Mouse (Mus musculus): ENCODE measurements at regions not wholly inside any gene's neighbourhood (a gene's known extent, or its start where the extent isn't known, plus 50 kb on each side); places are given as distances from the start of the nearest gene placed in this dataset.

DNA sequence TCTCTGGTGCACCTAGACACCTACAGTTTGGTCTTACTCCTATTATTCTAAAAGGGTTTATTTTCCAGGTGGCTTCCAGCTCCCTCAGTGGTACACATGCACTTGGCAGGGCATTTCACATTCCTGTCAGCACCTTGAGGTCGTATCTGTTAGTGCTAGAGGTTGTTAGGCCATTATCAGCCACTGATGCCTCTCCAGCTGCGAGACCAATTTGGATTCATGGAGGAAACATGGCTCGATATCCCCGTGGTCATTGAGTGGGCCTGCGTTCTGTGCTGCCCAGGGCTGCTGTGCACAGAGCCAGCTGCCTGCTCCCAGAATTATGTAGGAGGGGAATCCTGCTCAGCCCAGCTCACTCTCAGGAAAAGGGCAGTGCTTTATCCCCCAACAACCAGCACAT is 60.1 kb upstream of the Irx1 start:
- Histone ChIP-seq H3K9me3 (ENCODE audit: low read length) (no peaks in the 10 kb centered on the region), H3K4me3 (ENCODE audit: low read depth, low read length) (no peak overlapping the region), H3K36me3 (ENCODE audit: insufficient read depth, low read length) (no peaks in the 10 kb centered on the region), H3K9ac (replicated peaks; ENCODE audit: low read depth) (no peak overlapping the region), H3K27ac (ENCODE audit: low read length) (no peak overlapping the region), H3K4me2 (replicated peaks; ENCODE audit: low read depth, low read length) (no peak overlapping the region), H3K4me1 (ENCODE audit: insufficient read depth, low read depth, low read length) (no peaks in the 10 kb centered on the region), H3K27me3 (replicated peaks; ENCODE audit: insufficient read depth, low read length) (no peaks in the 10 kb centered on the region)
- no peak for DNase-seq (ENCODE audit: low spot score)
- ATAC-seq, result no peak
- WGBS, result 59% methylated on average over 5 of the region's 5 CpGs
- TF ChIP-seq CTCF (IDR thresholded peaks at IDR 0.05) (no peak), EP300 (IDR thresholded peaks at IDR 0.05) (no peak)

DNA sequence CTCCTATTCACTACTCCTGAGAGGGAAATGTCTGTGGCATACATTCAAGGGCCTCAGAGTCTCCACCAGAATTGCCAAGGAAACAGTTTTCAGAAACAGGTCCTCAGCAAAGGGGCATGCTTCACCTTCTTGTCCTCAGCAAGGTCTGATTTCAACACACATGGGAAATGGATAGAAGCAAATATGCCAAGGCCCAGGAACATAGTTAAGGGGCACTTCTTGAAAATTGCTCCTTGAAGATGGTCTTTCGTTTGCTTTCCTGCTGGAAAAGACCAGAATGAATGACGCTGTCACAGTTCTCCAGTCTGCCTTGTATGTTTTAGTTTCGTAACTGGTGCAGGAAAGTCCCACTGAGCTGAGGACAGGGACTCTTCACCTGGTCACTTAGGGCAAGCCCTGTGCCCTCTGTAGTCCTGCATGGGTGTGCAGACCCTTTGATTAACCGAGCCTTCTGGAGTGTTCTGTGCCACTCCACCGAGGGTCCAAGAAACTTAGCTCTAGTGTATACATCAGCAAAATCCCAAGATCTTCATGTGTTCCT is 80.5 kb upstream of the Irx1 start:
- WGBS, result 58% methylated on average over 5 of the region's 5 CpGs
- Histone ChIP-seq H3K9ac (replicated peaks; ENCODE audit: low read depth) (no peak overlapping the region), H3K27me3 (replicated peaks; ENCODE audit: insufficient read depth, low read length) (no peaks in the 10 kb centered on the region), H3K4me2 (replicated peaks; ENCODE audit: low read depth, low read length) (no peak overlapping the region), H3K36me3 (ENCODE audit: insufficient read depth, low read length) (no peaks in the 10 kb centered on the region), H3K4me1 (ENCODE audit: insufficient read depth, low read depth, low read length) (no peaks in the 10 kb centered on the region), H3K4me3 (ENCODE audit: low read depth, low read length) (no peak overlapping the region), H3K27ac (ENCODE audit: low read length) (0 out of 2 replicates have a peak overlapping the region, but pooled peaks have one; percentile 20), H3K9me3 (ENCODE audit: low read length) (no peaks in the 10 kb centered on the region)
- DNase-seq (ENCODE audit: low spot score), result peak; percentile 82
- ATAC-seq, result peak; percentile 93
- TF ChIP-seq CTCF (IDR thresholded peaks at IDR 0.05) (no peak), EP300 (IDR thresholded peaks at IDR 0.05) (peak; percentile 87)

DNA sequence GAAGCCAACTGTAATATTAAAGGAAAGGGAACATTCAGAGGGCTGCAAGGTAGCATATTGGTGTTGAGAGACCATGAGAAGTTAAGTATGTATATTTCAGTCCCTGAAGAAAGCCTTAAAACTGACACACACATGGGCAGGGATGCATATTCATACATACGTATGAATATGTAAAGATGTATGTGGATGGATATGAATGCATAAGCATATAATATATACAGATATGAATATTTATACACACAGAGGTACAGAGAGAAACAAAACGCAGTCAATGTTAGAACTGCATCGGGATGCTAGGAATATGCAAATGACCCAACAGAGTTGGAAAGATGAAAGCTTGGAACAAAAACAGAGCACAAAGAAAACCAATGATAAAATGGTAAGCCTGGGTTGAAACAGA is 92.9 kb upstream of the Irx1 start:
- Histone ChIP-seq H3K4me2 (replicated peaks; ENCODE audit: low read depth, low read length) (no peak overlapping the region), H3K27ac (ENCODE audit: low read length) (no peak overlapping the region), H3K36me3 (ENCODE audit: insufficient read depth, low read length) (no peaks in the 10 kb centered on the region), H3K9me3 (ENCODE audit: low read length) (no peaks in the 10 kb centered on the region), H3K27me3 (replicated peaks; ENCODE audit: insufficient read depth, low read length) (no peaks in the 10 kb centered on the region), H3K4me3 (ENCODE audit: low read depth, low read length) (no peak overlapping the region), H3K4me1 (ENCODE audit: insufficient read depth, low read depth, low read length) (no peaks in the 10 kb centered on the region), H3K9ac (replicated peaks; ENCODE audit: low read depth) (no peak overlapping the region)
- DNase-seq (ENCODE audit: low spot score) (no peak), ATAC-seq (no peak)
- 85% methylated on average over 3 of the region's 3 CpGs for WGBS
- no peak for TF ChIP-seq EP300 (IDR thresholded peaks at IDR 0.05)
- no peak for TF ChIP-seq CTCF (IDR thresholded peaks at IDR 0.05)

DNA sequence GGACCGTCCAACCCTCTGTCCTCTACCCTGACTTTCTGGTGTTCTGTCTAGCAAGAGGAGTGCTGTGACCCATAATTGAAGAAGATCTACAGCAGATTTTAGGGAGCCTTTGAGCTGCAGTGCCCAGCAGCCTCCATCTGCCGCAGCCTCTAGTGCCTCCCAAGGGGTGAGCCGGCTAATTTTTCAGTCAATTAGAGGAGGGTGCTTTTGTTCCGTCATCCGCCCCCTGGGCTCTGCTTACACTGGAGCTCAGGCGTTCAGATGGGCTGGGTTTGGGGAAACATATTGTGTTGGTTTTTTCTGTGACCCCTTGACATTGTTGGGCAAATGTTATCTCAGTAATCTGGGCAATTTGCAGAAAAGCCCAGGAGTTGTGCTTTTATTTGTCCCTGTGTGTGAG is 98.1 kb upstream of the Irx1 start:
- 58% methylated on average over 6 of the region's 6 CpGs for WGBS
- Histone ChIP-seq H3K4me1 (ENCODE audit: insufficient read depth, low read depth, low read length) (no peaks in the 10 kb centered on the region), H3K36me3 (ENCODE audit: insufficient read depth, low read length) (no peaks in the 10 kb centered on the region), H3K4me3 (ENCODE audit: low read depth, low read length) (no peak overlapping the region), H3K9me3 (ENCODE audit: low read length) (no peaks in the 10 kb centered on the region), H3K9ac (replicated peaks; ENCODE audit: low read depth) (no peak overlapping the region), H3K27ac (ENCODE audit: low read length) (no peak overlapping the region), H3K4me2 (replicated peaks; ENCODE audit: low read depth, low read length) (no peak overlapping the region), H3K27me3 (replicated peaks; ENCODE audit: insufficient read depth, low read length) (no peaks in the 10 kb centered on the region)
- TF ChIP-seq EP300 (IDR thresholded peaks at IDR 0.05), result no peak
- TF ChIP-seq CTCF (IDR thresholded peaks at IDR 0.05), result no peak
- ATAC-seq (no peak), DNase-seq (ENCODE audit: low spot score) (no peak)

DNA sequence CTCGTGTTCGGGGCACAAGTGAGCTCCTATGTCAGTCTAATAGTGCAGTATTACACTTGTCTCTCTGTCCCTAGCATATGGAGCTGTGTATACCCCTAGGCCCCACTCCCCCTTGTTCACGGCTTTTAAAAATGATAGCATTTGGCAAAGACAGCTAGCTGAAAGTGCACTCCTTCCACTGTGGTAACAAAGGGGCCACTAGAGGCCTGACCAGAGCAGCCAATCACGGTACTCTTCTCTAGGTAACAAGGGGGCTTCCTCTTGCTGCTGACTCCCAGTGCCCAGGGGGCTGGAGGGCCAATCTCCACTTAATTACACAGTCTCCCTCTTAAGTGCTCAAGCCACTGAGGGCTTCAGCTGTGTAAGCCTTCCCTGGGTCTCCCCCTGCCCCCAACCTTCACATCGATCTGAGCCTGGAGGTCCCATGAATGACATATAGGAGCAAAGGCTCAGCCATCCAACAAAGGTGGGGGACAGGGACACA is 99.8 kb upstream of the Irx1 start:
- no peaks in the 10 kb centered on the region for H3K4me1 ChIP-seq (ENCODE audit: insufficient read depth, low read depth, low read length)
- 50% methylated on average over 5 of the region's 5 CpGs for WGBS
- H3K4me3 ChIP-seq (ENCODE audit: low read depth, low read length), result no peak overlapping the region
- no peak overlapping the region for H3K27ac ChIP-seq (ENCODE audit: low read length)
- H3K4me2 ChIP-seq (replicated peaks; ENCODE audit: low read depth, low read length), result no peak overlapping the region
- TF ChIP-seq EP300 (IDR thresholded peaks at IDR 0.05), result no peak
- no peak for TF ChIP-seq CTCF (IDR thresholded peaks at IDR 0.05)
- DNase-seq (ENCODE audit: low spot score) (no peak), ATAC-seq (no peak)
- H3K9ac ChIP-seq (replicated peaks; ENCODE audit: low read depth), result no peak overlapping the region
- no peaks in the 10 kb centered on the region for H3K36me3 ChIP-seq (ENCODE audit: insufficient read depth, low read length)
- H3K9me3 ChIP-seq (ENCODE audit: low read length), result no peaks in the 10 kb centered on the region
- H3K27me3 ChIP-seq (replicated peaks; ENCODE audit: insufficient read depth, low read length), result no peaks in the 10 kb centered on the region

DNA sequence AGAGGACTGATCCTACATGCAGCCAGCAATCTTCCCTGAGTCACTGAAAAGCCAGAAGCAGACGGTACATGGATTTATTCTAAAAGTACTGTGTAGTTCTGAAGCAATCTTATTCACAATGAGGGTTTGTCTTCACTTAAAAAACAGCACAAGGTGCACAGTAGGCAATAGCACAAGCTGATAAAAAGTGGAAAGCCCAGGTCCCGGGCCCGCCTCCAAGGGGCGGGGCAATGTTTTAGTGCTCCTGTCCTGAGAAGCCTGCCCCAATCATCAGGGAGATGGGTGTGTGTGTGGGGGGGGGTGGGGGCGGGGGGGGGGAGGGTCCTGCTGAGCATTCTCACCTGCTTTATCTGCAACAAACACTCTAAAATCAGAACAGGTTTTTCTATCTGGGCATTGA is 133.1 kb upstream of the Irx1 start:
- WGBS, result 46% methylated on average over 3 of the region's 5 CpGs
- no peaks in the 10 kb centered on the region for H3K27me3 ChIP-seq (replicated peaks; ENCODE audit: insufficient read depth, low read length)
- H3K4me1 ChIP-seq (ENCODE audit: insufficient read depth, low read depth, low read length), result no peaks in the 10 kb centered on the region
- no peak overlapping the region for H3K9ac ChIP-seq (replicated peaks; ENCODE audit: low read depth)
- no peak for TF ChIP-seq EP300 (IDR thresholded peaks at IDR 0.05)
- TF ChIP-seq CTCF (IDR thresholded peaks at IDR 0.05), result no peak
- no peak overlapping the region for H3K4me3 ChIP-seq (ENCODE audit: low read depth, low read length)
- H3K4me2 ChIP-seq (replicated peaks; ENCODE audit: low read depth, low read length), result no peak overlapping the region
- H3K27ac ChIP-seq (ENCODE audit: low read length), result no peak overlapping the region
- DNase-seq (ENCODE audit: low spot score), result peak; percentile 25
- peak; percentile 37; the same call in 1 of the 2 replicates for ATAC-seq
- no peaks in the 10 kb centered on the region for H3K36me3 ChIP-seq (ENCODE audit: insufficient read depth, low read length)
- H3K9me3 ChIP-seq (ENCODE audit: low read length), result no peaks in the 10 kb centered on the region

DNA sequence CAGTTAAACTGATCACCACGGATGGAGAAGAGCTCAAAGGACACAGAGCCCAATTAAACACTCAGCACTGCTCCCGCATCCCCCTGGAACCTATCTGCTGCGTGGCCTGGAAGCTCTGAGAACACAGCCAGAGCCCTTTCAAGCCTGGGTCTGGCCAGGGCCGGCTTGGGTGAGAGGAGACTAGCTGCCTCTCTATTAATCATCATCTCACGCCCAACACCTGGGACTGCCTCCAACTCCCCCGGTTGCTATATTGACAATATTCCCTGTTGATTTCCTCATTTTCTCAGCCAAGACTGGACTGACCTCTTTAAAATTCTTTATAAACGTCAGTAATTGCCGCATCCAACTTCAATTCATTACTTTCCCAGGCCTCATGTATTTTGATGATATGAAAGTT is 133.7 kb upstream of the Irx1 start:
- DNase-seq (ENCODE audit: low spot score), result no peak
- Histone ChIP-seq H3K27me3 (replicated peaks; ENCODE audit: insufficient read depth, low read length) (no peaks in the 10 kb centered on the region), H3K9me3 (ENCODE audit: low read length) (no peaks in the 10 kb centered on the region), H3K4me2 (replicated peaks; ENCODE audit: low read depth, low read length) (no peak overlapping the region), H3K36me3 (ENCODE audit: insufficient read depth, low read length) (no peaks in the 10 kb centered on the region), H3K9ac (replicated peaks; ENCODE audit: low read depth) (no peak overlapping the region), H3K4me3 (ENCODE audit: low read depth, low read length) (no peak overlapping the region), H3K27ac (ENCODE audit: low read length) (no peak overlapping the region), H3K4me1 (ENCODE audit: insufficient read depth, low read depth, low read length) (no peaks in the 10 kb centered on the region)
- TF ChIP-seq CTCF (IDR thresholded peaks at IDR 0.05) (no peak), EP300 (IDR thresholded peaks at IDR 0.05) (no peak)
- ATAC-seq, result no peak
- WGBS, result 44% methylated on average over 8 of the region's 8 CpGs
